Mouse (Mus musculus) adrenal gland, postnatal 36 days (tissue): ENCODE measurements at regions not wholly inside any gene's neighbourhood (a gene's known extent, or its start where the extent isn't known, plus 50 kb on each side); places are given as distances from the start of the nearest gene placed in this dataset.

ENCODE experiments used
- DNase-seq, 2 experiments: peaks; one replicate each; pipeline ENCODE4 v3.0.0; 2021; ENCODE audit warnings: mixed read lengths in 1 of 2

DNA sequence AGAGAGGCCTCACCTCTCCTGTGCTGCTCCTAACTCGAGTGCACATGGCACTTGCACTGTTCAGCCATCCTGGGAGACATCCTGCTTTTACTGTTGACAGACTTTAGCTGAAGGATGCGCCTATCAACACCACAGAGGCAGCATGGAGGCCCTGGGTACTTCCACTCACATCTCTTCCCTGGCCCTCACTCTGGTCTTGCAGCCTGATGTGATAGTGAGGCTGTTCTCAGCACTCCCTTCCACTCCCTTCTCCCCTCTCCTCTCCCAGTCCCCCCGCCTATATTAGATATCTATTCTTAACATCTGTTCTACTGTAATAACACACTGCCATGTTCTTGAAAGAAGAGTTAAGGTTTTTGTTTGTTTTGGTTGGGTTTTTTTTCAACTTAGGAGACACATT is 50.2 kb upstream of the Bod1 start:
- DNase-seq, result no peak

DNA sequence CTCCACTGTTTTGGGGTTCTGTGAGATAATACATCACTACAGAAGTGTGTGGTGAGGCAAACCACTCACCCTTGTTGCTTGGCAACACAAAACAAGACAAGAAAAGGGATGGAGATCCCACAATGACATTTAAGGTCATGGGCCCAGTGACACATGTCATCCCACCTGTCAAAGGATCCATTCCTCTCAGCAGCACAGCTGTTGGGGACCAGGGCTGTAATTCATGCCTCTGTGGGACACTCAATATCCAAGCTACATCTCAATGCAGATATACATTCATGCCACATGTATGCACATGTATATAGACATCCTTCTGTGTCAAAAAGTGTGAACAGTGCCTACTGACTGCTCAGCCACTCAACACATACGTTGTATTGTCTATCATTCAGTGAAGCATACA is 52.8 kb upstream of the Bod1 start:
- DNase-seq, result no peak

DNA sequence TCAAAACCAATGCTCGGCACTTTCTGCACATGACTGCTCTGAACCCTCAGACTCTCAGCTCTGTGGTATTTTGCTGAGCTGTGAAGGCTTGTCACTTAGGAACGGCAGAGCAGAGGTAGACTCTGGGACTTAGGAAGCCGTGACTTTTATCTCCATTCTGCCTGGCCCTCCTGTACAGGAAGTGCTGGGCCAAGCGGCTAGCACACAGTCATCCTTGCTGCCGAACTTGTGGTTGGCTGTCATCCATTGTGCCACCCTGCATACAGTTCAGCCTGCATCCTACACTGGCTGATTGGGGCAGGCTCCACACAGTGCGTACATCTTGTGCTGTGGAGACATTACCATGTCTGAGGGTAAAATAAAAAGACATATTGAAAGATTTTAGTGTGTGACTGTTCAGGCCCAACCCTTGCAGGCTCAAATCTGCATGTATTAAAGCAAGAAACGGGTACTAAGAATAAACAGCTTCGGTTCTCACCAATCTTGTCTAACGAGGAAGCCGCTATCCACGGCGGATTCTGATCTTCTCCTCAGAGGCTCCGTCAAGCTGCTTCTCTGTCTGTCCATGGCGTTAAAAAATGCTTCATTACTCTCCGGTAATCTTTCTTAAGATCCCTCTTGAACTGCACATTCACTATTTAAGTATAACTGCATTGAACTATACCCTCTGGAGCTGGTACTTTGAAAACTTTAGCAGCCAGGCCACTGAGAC is 54.4 kb upstream of the Bod1 start:
- DNase-seq, result no peak

DNA sequence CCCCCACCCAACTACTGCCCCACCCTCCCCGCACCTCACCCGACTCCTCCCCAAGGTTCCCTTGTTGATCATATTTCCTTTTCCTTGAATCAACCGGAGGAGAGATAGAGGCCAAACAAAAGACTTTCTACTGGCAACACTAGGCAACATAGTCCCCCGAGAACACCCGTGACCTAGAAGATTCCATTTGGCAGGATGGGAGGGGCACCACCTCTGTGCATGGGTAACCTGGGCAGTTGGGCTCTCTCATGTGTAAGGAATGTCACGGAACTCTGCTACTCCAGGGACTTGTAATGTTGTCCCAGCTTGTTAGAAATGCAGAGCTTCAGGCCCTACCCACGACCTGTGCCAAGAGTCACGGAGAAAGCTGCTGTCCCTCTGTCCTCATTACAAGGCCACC is 55.6 kb upstream of the Bod1 start:
- no peak for DNase-seq

DNA sequence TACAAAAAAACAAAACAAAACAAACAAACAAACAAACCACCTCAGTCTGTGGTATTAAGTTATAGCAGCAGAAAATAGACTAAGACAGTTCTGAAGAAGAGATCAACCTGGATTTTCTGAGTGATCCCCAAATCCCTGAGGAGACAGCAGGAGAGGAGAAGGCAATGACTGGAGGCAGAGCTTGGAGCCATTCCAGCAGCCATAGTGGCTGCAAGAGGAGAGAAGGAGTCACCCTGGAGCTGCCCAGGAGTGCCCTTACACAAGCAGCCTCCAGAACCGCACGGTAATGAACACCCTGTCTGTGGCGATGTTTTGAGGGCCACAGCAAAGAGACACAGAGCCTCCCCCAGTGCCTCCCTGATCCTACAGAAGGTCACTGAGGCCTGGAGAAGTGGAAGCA is 58.0 kb upstream of the Bod1 start:
- DNase-seq, result peak; percentile 40 to 51

DNA sequence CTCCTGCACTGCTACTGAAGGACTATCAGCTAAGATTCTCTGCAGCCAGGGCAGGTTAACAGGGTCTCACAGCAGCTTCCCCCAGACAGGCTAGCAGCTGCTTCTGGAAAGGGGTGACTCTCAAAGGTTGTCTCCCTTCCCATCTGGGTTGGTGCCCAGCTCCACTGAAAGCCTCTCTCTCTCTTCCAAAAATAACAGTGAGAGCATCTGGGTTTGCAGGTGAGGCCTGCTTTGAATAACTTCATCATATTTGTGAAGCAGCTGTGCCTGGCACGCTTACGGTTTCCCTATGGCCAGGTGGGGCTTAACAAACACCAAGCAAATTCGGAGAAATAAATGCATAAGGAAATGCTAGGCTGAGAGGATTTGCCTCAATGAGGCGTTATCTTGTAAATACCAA is 58.5 kb upstream of the Bod1 start:
- no peak for DNase-seq

DNA sequence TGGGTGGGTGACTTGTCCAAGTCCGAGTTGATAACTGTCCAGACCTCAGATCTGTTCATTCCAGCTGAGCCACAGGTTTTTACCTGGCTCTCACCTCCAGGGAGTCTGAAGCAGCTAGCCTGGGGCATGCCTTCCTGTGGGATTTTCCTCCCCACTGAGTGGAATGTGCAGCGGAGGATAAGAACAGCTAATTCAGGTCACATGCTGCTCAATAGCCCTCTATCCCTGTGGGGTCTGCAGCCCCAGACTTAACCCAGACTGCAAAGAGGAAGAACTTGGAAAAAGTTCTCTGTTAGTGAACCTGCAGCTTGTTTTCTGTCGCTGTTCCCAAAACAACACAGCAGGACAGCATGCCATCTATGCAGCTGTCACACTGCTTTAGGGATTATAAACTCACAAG is 59.0 kb upstream of the Bod1 start:
- DNase-seq, result no peak

DNA sequence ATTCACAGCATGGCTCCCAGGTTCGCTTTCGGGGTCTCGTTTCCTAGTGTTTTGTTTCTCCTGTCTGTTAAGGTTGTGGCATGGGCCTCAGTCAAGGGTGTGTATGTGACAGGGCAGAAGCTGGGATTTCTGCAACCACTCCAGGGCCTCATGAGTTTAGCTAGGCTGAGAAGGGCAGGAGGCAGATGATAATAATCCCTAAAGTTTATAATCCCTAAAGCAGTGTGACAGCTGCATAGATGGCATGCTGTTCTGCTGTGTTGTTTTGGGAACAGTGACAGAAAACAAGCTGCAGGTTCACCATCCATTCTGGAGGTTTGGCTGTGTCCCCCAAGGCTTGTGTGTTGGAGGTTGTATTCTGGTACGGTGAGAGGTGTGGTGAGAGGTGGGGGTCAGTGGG is 59.8 kb upstream of the Bod1 start:
- DNase-seq, result no peak

DNA sequence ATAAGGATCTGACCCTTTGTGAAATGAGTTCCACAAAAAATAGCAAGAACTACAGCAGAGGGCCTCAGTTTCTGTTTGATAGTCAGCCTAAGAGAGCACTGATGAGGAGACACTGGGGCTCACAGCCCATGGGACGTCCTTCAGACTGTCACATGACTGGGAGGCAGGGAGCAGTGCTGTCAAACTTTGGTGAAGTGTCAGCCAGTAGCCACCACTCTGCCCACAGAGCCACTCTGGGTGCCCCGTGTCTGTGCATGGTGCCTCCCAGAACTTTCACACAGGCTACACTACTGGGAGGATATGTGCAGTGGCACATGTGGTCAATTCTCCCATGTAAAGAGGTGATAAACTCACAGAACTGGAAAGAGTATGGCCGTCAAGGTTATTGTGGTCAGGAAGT is 60.7 kb upstream of the Bod1 start:
- DNase-seq, result no peak

DNA sequence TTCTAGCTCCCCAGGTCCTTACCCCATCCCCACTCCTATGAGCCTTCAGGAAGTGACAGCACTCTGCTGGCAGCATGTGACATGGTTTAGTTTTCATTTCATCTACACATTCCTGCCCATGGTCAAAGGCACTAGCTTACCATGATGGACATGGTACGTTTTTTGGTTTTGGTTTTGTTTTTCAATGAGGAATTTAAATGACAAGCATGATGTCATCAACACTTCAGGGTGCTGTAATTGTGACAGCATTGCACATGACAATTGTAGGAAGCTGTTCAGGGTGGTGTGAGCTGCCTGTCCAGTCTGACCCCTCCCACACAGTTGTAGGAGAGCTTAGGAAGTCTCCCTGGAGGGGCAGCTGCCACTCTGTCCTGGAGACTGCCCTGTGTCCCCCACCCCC is 61.3 kb upstream of the Bod1 start:
- no peak for DNase-seq

DNA sequence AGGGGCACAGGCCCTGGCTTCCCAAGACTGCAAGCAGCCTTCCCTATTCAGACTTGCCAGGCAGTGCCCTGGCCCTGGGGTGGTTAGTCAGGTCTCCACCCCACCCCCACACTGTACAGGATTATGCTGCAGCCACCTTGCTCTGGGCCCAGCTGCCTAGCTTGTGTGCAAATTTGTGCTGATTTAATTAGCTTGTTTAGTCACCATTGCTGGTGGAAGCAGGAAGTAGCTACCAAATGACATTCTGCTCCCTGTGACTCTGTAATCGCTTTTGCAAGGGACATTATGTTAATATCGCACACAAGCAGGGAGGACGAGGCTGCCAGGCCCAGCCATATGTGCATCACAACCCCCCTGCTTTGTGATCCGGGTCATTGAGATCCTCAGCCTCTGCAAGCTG is 62.4 kb upstream of the Bod1 start:
- DNase-seq, result no peak

DNA sequence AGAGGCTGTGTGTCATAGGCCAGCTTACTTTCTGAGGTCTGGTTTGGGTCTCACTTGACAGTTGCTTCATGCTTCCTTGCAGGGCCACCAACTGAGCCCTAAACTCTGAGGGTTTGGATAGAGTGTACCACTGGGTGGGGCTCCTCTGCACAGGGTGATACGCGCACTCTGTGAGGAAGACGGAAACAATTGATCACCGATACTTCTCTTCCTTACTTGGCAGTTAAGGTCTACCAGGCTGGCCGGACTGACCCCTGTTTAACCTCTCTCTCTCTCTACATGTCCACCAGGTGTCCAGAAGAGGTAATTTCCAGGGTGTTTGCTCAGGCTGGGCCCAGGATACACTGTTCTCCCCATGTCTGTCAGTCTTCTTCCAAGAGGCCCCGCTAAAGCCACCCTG is 63.6 kb upstream of the Bod1 start:
- DNase-seq, result no peak

DNA sequence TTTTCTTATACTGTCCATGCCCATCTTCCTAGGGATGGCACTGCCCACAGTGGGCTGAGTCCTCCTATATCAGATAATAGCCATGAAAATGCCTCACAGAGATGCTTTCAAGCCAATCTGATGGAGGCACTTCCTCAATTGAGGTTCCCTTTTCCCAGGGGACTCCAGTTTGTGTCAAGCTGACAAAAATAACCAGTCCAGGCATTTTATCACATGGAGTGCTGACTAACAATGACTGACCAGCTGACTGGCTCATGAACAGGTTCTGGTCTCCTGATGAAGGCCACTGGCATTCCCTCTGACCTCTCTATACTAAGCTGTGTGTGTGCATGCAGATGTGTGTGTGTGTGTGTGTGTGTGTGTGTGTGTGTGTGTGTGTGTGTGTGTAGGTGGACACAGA is 64.4 kb upstream of the Bod1 start:
- DNase-seq, result peak in 1 of 2 experiments; percentile 17

DNA sequence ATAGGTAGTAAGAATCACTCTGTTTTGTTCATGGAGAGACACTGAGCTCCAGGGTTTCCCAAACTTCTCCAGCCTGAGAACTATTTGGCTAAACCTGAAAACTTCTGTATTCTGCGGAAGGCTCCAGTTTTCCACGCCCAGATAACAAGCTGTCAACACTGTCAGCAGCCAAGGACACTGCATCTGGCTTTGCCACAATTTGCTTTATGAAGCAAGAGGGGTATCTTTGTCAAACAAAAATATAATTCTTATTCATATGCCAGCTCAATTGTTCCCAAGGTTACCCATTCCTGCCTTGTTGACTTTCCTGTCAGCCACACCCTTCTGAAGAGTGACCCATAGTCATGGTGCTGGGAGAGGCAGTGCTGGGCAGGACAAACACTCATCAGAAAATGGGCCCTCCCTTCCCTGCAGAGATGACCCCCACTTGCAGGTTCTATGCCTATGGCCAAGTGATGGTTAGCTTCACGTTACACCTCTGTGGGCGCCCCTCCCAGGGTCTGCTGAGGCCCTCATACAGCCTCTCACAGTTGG is 64.9 kb upstream of the Bod1 start:
- DNase-seq, result peak; percentile 48 to 54

DNA sequence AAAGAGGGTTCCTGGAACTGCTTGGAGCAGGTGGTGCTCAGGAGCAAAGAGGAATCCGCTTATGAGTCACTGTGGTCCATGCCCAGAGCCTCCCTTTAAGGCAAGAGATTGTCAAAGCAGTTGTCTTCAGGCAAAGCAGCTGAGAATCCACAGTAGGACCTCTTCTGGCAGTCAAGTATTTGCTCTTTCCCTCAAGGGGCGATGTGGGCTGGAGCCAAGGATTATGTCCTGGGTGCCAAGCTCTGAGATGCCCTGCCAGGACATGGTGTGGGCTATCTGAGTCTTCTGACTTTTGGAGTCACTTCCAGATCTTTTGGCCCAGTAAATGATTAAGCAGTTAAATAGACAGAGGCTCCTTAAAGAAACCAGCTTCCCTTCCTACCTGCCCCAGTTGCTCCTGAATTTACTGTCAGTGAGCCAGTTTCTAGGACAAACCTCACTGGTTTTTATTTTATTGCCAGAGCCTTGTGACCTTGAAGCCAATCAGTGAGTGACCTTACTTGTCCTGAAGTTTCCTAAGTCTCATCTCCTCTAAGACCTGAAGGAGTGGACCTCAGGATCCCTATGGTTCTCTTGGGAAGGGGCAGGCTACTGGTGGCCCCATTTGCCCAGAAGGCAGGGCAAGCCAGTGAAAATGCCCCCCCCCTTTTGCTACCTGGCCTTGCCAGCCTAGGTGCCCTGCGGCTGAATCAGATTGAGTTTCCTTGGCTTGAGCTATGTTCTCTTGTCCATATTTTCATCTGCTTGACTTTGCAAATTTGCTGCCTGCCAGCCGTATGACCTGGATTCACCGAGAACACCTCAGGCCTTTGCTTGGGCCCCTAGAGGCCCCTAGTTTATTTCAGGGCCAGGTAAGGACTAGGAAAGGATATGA is 66.7 kb upstream of the Bod1 start:
- DNase-seq, result no peak

DNA sequence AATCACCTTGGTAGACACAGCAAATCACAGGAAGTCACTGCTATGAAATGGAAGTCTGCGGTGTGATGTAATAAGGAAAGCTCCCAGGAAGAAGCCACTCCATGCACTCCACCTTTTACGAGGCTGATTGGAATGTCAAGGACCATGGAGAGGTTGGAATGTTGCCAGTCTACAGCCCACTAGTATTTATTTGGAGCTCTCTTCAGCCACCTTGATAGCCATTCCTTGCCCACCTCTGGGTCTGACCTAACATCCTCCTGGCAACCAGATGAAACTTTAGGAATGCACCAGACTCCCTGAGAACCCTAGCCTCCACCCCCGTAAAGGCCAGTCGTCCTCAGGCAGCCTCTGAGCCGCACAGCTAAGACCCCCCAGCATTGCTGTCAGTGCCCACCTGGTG is 68.7 kb upstream of the Bod1 start:
- no peak for DNase-seq

DNA sequence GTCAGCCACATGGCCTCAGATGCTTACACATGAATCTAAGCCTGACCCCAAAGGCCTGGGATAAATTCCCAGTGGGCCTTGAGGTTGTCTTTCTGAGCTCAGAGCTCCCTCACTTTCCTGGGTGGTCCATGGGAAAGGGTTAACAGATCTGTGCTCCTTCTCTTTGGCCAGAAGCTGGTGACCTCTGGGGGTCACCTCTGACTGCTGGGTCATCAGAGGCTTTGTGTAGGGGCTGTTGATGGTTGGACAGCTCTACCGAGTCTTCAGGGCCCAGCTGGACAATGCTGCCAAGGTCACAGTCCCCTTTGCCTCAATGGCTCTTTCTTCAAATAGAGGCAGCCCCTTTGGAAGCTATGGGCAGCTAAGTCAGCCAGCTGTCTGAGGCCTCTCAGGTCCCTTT is 70.5 kb upstream of the Bod1 start:
- no peak for DNase-seq

DNA sequence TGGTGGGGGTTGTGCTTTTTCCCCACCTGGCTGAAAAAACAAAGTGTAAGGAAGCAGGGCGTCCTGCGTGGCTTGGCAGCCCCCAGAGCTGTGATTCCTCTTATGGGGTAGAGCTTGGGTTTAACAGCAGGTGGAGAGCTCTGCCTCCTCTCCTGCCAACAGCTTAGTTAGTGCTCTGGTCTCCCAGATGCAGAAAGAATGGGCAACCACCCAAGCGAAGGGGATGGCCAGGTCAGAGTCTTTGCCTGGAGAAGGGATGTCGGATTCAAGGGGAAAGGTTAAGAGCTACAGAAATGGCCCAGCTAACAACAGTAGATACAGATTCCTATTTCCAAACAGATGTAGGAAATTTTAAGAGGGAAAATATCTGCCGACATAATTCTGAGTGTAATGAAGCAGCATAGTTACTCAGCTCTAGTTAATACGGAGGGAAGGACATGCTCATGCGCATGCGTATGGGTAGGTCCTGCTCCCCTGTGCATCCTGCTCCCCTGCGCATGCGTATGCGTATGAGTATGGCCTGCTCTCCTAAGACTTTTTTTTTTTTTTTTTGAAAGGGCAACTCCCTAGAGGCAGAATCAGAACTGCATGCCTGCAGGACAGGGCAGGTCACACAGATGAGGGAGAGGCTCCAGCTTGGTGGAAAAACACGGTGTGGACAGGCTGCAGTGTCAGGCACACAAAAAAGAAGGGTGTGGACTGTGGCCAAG is 72.5 kb upstream of the Bod1 start:
- DNase-seq, result no peak

DNA sequence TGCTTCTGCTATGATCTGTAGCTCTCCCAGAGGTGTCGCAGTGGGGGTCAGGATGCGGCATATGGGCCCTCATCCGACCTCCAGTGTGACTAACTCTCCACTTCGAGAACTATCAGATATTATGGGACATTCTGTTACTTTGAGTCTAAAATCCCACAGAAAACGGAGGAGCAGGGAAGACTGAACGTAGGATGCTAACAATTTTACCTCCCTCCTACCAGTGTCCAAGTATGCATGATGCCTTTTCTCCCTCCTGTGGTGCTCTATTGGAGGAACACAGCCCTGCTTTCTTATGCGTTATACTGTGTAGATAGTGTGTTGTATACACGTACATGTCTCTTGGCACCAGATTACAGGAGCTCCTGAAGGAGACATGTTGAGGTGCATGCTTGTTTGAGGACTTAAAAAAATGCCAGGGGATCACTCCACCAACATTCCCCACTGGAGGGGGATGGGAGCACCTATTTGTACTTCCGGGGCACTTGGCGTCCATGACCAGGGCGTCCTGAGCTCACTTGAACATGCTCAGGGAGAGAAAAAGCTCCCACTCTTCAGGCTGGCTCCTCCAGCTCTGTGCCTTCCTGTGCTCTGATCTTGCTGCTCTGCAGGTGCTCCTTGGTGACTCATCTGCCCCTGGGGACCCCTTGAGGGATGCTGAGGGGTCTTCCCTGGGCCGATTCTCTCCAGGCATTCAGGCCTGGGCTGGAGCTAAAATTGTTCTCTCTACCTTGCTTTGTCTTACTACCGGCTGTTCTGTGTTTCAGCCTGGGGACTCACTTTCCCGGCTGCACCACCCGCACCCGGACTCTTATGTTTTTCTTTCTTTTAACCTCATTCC is 73.6 kb upstream of the Bod1 start:
- DNase-seq, result no peak

DNA sequence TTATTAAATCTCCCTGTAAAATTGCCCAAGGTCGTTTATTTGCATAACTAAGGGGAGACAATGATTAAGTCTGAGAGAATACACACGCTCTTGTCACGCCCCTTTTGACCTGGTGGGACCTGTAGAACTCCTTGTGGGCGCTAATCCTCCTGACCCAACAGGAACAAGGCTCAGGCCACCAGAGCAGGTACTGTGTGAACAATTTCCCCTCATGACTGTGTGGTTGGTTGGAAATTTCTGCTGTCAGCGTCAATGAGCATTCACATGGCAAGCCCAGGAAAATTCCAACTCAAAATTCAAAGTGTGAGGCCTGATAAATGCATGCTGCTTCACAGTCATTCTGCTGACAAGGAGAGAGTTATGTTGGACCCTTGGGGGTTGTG is 74.2 kb upstream of the Bod1 start:
- DNase-seq, result no peak

DNA sequence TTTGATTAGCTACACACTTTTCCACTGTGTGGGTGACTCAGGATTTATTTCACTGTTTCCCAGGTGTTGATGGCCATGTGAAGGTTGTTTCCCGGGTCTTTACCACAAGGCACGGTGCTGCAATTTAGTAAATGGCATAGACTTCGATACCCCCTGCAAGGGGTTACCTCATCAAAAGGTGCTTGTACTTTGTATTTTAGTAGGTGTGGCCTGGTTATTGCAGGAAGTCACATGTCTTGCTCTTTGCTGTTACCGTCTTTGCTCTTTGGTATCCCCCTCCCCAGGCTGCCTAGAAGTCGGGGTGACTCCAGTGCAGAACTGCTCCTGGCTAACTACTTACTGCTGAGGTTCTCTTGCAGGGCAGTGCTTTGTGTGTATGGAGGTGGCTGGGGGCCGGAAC is 74.8 kb upstream of the Bod1 start:
- DNase-seq, result no peak

DNA sequence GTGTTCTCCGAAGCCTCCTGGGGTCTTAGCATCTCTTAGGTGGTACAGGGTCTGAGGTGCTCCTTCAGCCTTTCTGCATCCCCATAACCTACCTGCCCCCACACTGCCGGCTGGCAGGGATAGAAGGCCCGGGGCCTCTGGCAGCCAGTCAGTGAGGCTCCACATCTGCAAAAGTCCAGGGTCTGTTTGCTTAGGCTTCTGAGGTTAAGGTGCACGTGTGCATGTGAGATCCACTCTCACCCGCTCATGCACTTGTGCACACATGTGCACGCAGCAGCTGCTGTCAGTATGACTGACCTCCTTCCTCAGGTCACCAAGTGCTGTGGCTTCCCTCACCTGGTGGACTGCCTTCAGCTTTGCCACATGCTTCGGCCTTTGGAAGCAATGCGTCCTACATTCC is 75.3 kb upstream of the Bod1 start:
- no peak for DNase-seq
